Mouse (Mus musculus) spleen, adult 2 months (tissue): Measurements from ENCODE around the gene Tmem240. TPM values are rescaled to one million over a fixed set of nuclear protein-coding genes. Genes with fewer than 3 reads are reported as not detected.
A peak's percentile ranks its signal among the peaks of the same experiment; 100 is the strongest.

Source experiments
- DNase-seq, 2 experiments: peaks; one replicate each; pipeline versions ENCODE4 v3.0.0 to v3.0.0-alpha.2; 2012 to 2021; ENCODE audit warnings: low spot score in 2 of 2, low read depth in 1 of 2
- H3K27ac ChIP-seq: fragments of 200-500 bp; 2 replicates; pipeline ENCODE4 v1.5.1; 2012; ENCODE audit warnings: low read length, inconsistent platforms; ENCODE audit not compliant: insufficient read depth
- H3K27me3 ChIP-seq: fragments of 200-500 bp; 2 replicates; pipeline ENCODE4 v1.6.1; 2012; ENCODE audit warnings: mild to moderate bottlenecking, moderate library complexity, low read length, inconsistent platforms; ENCODE audit not compliant: control insufficient read depth, insufficient read depth
- H3K36me3 ChIP-seq: fragments of 200-500 bp; 2 replicates; pipeline ENCODE4 v1.6.1; 2012; ENCODE audit warnings: mild to moderate bottlenecking, low read length, inconsistent platforms; ENCODE audit not compliant: control insufficient read depth, insufficient read depth
- H3K4me1 ChIP-seq: fragments of 200-500 bp; 2 replicates; pipeline ENCODE4 v1.6.1; 2011; ENCODE audit warnings: inconsistent platforms; ENCODE audit not compliant: control insufficient read depth, insufficient read depth, insufficient read length
- H3K4me3 ChIP-seq: fragments of 200-500 bp; 2 replicates; pipeline ENCODE4 v1.5.1; 2011; ENCODE audit warnings: mild to moderate bottlenecking, inconsistent platforms; ENCODE audit not compliant: insufficient read depth, insufficient read length; ENCODE audit errors: extremely low read depth
- CTCF ChIP-seq: fragments of 200-500 bp; IDR thresholded peaks from 2 replicates; pipeline ENCODE4 v1.5.1; 2011; ENCODE audit warnings: mild to moderate bottlenecking, inconsistent platforms; ENCODE audit not compliant: insufficient read depth, insufficient read length, insufficient replicate concordance; ENCODE audit errors: extremely low read depth
- POLR2A ChIP-seq: fragments of 200-500 bp; IDR thresholded peaks from 2 replicates; pipeline ENCODE4 v1.6.1; 2011; ENCODE audit warnings: low read depth, low read length, inconsistent platforms
- WGBS: fragments of 180-500 bp; shearing (Covaris S2); methylation state at CpG from one replicate; pipeline ENCODE4 v1.1.7; 2018; 5-methylcytosine and 5-hydroxymethylcytosine counted together
- polyA plus RNA-seq: library from polyadenylated mRNA; depleted of rRNA; stranded (reverse); fragments of >200 nt; gene quantifications from 2 replicates; pipeline ENCODE4 v1.2.3, GENCODE M21; 2012

The Tmem240 gene
- polyA plus RNA-seq, 1 experiment: 1.6 TPM

DNA sequence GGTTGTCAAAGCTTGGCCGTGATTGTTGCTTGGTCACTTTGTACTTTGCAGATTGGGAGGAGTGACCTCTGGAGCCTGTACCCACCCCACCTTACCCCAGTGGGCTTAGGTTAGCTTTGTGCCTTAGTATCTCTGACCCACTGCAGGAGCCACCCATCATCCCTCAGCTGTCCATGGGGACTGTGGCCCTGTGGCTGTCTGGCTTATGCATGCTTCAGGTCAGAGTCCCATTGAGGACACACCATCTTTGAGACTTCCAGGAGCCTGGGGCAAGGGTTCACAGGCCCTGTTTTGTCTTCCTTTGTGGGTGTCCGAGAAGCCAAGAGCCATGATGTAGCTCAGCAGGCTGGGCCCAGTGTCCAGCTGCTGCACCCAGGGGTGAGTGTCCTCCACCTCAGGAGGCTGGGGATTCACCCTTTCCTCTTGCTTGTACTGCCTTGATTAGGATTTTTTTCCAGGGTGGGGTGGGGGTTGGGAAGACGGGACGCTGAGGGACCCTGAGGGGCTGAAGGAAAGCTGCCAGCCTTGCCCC is 39.0 kb upstream of the Tmem240 start:
- H3K4me3 ChIP-seq: no peak overlapping the region
- TF ChIP-seq POLR2A: no peak
- H3K36me3 ChIP-seq: no peaks in the 10 kb centered on the region
- H3K27me3 ChIP-seq: no peaks in the 10 kb centered on the region; the same call in 1 of the 2 replicates
- WGBS: 82% methylated on average over 4 of the region's 4 CpGs
- no peak for DNase-seq
- no peak overlapping the region for H3K27ac ChIP-seq
- H3K4me1 ChIP-seq: peaks cover 12% of the 10 kb centered on the region

DNA sequence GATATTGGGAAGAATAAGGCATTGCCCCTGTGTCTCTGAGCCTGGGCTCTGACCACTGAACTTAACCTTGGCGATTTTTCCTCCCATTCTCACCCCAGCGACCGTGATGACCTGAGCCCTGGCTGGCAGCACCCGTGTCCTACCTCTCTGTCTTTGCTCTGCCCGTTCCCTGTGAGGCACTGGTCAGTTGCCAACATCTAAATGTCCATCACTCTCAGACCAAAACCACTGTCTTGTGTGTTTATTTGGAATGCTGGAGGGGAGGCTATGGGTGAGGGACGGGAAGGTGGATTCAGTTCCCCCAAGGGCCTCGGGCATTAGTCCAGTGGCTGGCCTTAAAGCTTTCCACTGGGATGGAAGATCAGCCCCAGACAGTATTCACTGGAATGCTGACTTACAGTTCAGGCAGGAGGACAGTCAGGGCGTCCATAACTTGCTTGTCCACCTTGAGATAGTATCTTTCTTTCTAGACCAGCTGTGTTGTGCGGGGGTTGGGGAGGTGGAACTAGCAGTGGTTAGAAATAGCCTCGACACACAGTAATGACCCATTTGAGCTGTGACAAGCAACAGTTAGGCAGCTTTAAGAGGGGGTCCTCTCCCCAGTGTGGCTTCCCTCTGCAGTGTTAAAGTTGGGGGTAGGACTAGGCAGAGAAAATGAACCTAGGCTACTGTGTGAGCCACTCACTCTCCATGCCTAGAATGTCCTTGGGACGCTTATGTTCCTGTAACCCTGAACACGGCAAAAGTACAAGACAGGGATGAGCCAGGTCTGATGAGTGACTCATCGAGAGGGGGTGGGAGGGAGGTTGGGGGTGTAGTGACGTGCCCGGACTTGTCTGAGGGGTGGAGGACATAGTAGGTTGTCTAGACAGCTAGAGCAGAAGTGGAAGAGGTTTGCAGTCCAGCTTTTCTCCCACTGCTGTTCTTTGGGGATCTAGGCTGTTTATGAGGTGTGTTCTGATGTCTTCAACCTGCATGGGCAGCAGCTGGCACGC is 38.0 kb upstream of the Tmem240 start:
- H3K36me3 ChIP-seq: no peaks in the 10 kb centered on the region
- peaks cover 12% of the 10 kb centered on the region for H3K4me1 ChIP-seq
- no peak overlapping the region for H3K4me3 ChIP-seq
- H3K27me3 ChIP-seq: no peaks in the 10 kb centered on the region; the same call in 1 of the 2 replicates
- no peak for DNase-seq
- 82% methylated on average over 16 of the region's 16 CpGs for WGBS
- H3K27ac ChIP-seq: no peak overlapping the region
- TF ChIP-seq POLR2A (no peak), CTCF (no peak)

DNA sequence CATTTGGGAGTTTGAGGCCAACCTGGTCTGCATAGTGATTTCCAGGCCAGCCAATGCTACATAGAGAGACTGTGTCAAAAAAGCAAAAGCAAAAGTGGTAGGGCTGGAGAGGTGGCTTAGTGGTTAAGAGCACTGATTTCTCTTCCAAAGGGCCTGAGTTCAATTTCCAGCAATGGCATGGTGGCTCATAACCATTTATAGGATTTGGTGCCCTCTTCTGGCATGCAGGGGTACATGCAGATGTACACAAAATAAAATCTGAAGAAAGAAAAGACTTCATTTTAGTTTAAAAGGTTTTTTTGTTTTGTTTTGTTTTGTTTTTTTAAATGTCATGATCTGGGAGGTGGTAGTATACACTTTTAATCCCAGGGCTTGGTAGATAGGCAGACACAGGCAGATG is 34.2 kb upstream of the Tmem240 start:
- DNase-seq: no peak

GRCm38 (mm10) chr4:155703425-155703929 is 31.1 kb upstream of the Tmem240 start:
- no peak overlapping the region for H3K27ac ChIP-seq
- DNase-seq: no peak
- TF ChIP-seq CTCF (no peak), POLR2A (no peak)
- no peaks in the 10 kb centered on the region for H3K36me3 ChIP-seq
- H3K27me3 ChIP-seq: no peaks in the 10 kb centered on the region
- WGBS: 95% methylated on average over 4 of the region's 4 CpGs
- H3K4me3 ChIP-seq: no peak overlapping the region
- peaks cover 4% of the 10 kb centered on the region for H3K4me1 ChIP-seq

More for the DNA sequence above, 34.2 kb upstream of the Tmem240 start:
- H3K4me1 ChIP-seq: no peaks in the 10 kb centered on the region
- no peak overlapping the region for H3K4me3 ChIP-seq
- no peaks in the 10 kb centered on the region for H3K36me3 ChIP-seq
- no peak for TF ChIP-seq CTCF
- no peak for TF ChIP-seq POLR2A
- no peaks in the 10 kb centered on the region for H3K27me3 ChIP-seq
- no peak overlapping the region for H3K27ac ChIP-seq

DNA sequence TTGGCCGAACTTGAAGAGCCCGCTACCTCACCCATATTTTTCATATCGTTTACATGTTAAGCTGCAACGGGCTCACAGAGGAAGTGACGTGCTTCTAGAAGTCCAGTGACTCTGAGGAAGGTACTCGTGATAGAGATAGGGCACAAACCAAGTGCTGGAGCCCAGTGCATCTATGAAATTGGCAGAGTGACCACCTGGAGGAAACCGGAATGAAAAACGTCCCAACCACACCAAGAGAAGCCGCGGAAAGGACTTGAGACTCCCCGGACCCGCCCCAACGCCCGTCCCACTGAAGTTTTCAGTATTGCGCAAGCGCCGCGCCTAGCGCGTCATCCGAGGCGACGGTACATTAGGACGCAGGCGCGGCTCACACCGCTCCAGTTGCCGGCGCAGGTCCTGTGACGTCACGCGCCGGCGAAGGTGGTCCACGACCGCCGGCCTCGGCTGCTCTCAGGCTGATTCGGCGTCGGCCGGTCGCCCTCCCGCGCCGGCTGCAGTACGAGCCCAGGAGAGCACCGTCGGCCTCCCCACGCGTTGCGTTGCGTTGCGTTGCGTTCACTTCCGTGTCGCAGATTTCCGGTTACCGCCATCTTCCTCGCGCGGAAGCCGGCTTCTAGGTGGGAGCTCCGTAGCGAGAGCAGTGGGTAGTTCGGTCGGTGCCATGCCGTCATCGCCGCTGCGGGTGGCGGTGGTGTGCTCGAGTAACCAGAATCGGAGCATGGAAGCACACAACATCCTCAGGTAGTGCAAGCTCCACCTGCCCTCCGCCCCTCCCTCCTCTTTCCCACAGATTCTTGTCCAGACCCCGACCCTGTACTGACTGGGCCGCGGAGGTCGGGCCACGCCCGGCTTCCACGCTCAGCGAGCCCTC is 29.6 kb upstream of the Tmem240 start, which contains the start of gene Ssu72:
Gene Ssu72, plus strand, starts transcription at position 80 of the 871 bp plus-strand sequence.
- no peaks in the 10 kb centered on the region for H3K27me3 ChIP-seq
- WGBS: under 1% methylated on average over 83 of the region's 83 CpGs
- H3K4me3 ChIP-seq: peak within 1 kb of the TSS; percentile 96
- peak; percentile 88 to 90 for DNase-seq
- peaks cover 4% of the 10 kb centered on the region for H3K4me1 ChIP-seq
- H3K27ac ChIP-seq: peak within 1 kb of the TSS; percentile 99
- no peaks in the 10 kb centered on the region for H3K36me3 ChIP-seq
- TF ChIP-seq CTCF (no peak), POLR2A (peak; percentile 43)

- peak overlapping the region; percentile 96 for H3K4me3 ChIP-seq
- no peaks in the 10 kb centered on the region for H3K27me3 ChIP-seq
- 0% methylated on average over 19 of the region's 19 CpGs for WGBS
- no peak for TF ChIP-seq POLR2A
- no peak for TF ChIP-seq CTCF
- H3K36me3 ChIP-seq: no peaks in the 10 kb centered on the region
- H3K4me1 ChIP-seq: peaks cover 4% of the 10 kb centered on the region
- H3K27ac ChIP-seq: peak overlapping the region; percentile 99
- DNase-seq: no peak
These were observed 29.0 kb upstream of the Tmem240 start for GRCm38 (mm10) chr4:155705592-155705929.
